Mouse (Mus musculus): Measurements from ENCODE around the gene Diras2. TPM values are rescaled to one million over a fixed set of nuclear protein-coding genes. Genes with fewer than 3 reads are reported as not detected.

Gene Diras2
- polyA plus RNA-seq, 1 experiment from 2014 or later = 0.39 TPM

GRCm38 (mm10) chr13:52537754-52538587, 6.9 kb upstream of the Diras2 start:
- Histone ChIP-seq H3K9ac (ENCODE audit: low read length) (no peak overlapping the region), H3K4me2 (replicated peaks; ENCODE audit: low read depth) (no peak overlapping the region), H3K9me3 (ENCODE audit: control insufficient read depth, low read length) (no peaks in the 10 kb centered on the region), H3K4me3 (ENCODE audit: low read depth, low read length) (no peak overlapping the region), H3K27ac (replicated peaks) (no peak overlapping the region), H3K4me1 (replicated peaks; ENCODE audit: control insufficient read depth, insufficient read depth) (no peaks in the 10 kb centered on the region), H3K27me3 (ENCODE audit: control insufficient read depth, insufficient read depth, low read length) (no peaks in the 10 kb centered on the region), H3K36me3 (ENCODE audit: control insufficient read depth, insufficient read depth, low read length) (no peaks in the 10 kb centered on the region)
- ATAC-seq (ENCODE audit: low FRiP score, low TSS enrichment) (no peak), DNase-seq (ENCODE audit: low spot score) (no peak)
- 90% methylated on average over 26 of the region's 26 CpGs for WGBS
- TF ChIP-seq CTCF (IDR thresholded peaks at IDR 0.05; ENCODE audit: low read depth) (no peak), EP300 (optimal IDR thresholded peaks at IDR 0.05) (no peak)

GRCm38 (mm10) chr13:52535542-52535941, 4.5 kb upstream of the Diras2 start:
- no peak overlapping the region for H3K4me2 ChIP-seq (replicated peaks; ENCODE audit: low read depth)
- DNase-seq (ENCODE audit: low spot score) = peak; percentile 74
- TF ChIP-seq CTCF (IDR thresholded peaks at IDR 0.05; ENCODE audit: low read depth) = peak; percentile 84
- no peak for TF ChIP-seq EP300 (optimal IDR thresholded peaks at IDR 0.05)
- H3K36me3 ChIP-seq (ENCODE audit: control insufficient read depth, insufficient read depth, low read length) = no peaks in the 10 kb centered on the region
- no peak for ATAC-seq (ENCODE audit: low FRiP score, low TSS enrichment)
- H3K9ac ChIP-seq (ENCODE audit: low read length) = no peak overlapping the region
- 4% methylated on average over 4 of the region's 4 CpGs for WGBS
- no peaks in the 10 kb centered on the region for H3K27me3 ChIP-seq (ENCODE audit: control insufficient read depth, insufficient read depth, low read length)
- no peak overlapping the region for H3K4me3 ChIP-seq (ENCODE audit: low read depth, low read length)
- H3K4me1 ChIP-seq (replicated peaks; ENCODE audit: control insufficient read depth, insufficient read depth) = no peaks in the 10 kb centered on the region
- H3K27ac ChIP-seq (replicated peaks) = no peak overlapping the region
- H3K9me3 ChIP-seq (ENCODE audit: control insufficient read depth, low read length) = no peaks in the 10 kb centered on the region

- 64% methylated on average over 5 of the region's 5 CpGs for WGBS
- Histone ChIP-seq H3K36me3 (ENCODE audit: control insufficient read depth, insufficient read depth, low read length) (no peaks in the 10 kb centered on the region), H3K27ac (replicated peaks) (no peak overlapping the region), H3K4me3 (ENCODE audit: low read depth, low read length) (no peak overlapping the region), H3K4me1 (replicated peaks; ENCODE audit: control insufficient read depth, insufficient read depth) (0 out of 2 replicates have a peak, but pooled peaks cover 4% of the 10 kb centered on the region), H3K9ac (ENCODE audit: low read length) (no peak overlapping the region), H3K4me2 (replicated peaks; ENCODE audit: low read depth) (no peak overlapping the region), H3K27me3 (ENCODE audit: control insufficient read depth, insufficient read depth, low read length) (no peaks in the 10 kb centered on the region), H3K9me3 (ENCODE audit: control insufficient read depth, low read length) (no peaks in the 10 kb centered on the region)
- no peak for DNase-seq (ENCODE audit: low spot score)
- no peak for ATAC-seq (ENCODE audit: low FRiP score, low TSS enrichment)
- TF ChIP-seq EP300 (optimal IDR thresholded peaks at IDR 0.05) (no peak), CTCF (IDR thresholded peaks at IDR 0.05; ENCODE audit: low read depth) (no peak)
Measured at GRCm38 (mm10) chr13:52533644-52534043, 2.6 kb upstream of the Diras2 start.

DNA sequence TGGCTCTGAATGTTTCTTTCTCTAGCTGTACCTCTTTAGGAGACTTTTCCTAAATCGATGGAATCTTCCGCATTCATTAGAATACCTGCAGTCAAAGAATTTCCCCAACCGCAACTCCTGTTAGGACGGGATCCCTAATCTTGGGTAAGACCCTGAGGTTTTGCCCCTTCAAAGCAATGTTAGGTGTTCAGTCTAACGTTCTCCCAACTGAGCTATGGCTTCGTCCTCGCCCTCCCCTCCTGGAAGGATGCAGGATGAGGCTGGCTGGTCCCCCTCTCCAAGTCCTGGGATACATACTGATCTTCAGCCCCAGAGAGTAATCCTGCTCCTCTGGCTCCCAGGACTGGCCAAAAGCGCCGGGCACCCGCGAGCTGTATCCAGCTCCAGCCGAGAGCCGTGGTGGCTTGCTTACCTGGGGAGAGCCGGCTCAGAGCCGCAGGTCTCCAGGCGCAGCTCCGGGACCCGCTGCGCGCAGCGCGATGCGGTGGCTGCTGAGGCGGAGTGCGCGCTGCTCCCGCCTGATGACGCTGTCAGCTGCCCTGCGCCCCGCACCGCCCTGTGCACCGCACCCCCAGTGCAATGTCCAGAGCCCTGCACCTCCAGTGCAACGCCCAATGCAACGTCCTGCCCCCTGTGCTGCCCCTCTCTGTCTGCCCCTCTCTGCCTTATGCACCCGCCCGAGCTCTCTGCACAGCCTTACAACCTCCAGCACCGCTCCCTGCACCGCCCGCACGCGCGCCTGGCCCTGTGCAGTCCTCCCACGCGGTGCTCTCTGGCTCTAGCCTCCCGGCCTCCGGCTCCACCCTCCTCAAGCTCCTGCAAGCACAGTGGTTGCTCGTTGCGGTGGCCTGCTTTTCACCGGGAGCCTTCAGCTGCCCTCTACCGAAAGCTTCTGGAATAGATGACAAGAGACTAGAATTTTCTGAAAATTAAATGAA, 802 bp downstream of the Diras2 start:
- Histone ChIP-seq H3K9me3 (ENCODE audit: control insufficient read depth, low read length) (no peaks in the 10 kb centered on the region), H3K27ac (replicated peaks) (no peak overlapping the region; the same call in 1 of the 2 replicates), H3K4me3 (ENCODE audit: low read depth, low read length) (peak overlapping the region; percentile 35), H3K9ac (ENCODE audit: low read length) (0 out of 2 replicates have a peak overlapping the region, but pooled peaks have one; percentile 35), H3K4me1 (replicated peaks; ENCODE audit: control insufficient read depth, insufficient read depth) (0 out of 2 replicates have a peak, but pooled peaks cover 4% of the 10 kb centered on the region), H3K27me3 (ENCODE audit: control insufficient read depth, insufficient read depth, low read length) (no peaks in the 10 kb centered on the region), H3K36me3 (ENCODE audit: control insufficient read depth, insufficient read depth, low read length) (no peaks in the 10 kb centered on the region), H3K4me2 (replicated peaks; ENCODE audit: low read depth) (peak overlapping the region; percentile 68)
- TF ChIP-seq EP300 (optimal IDR thresholded peaks at IDR 0.05) = no peak
- TF ChIP-seq CTCF (IDR thresholded peaks at IDR 0.05; ENCODE audit: low read depth) = peak; percentile 87
- ATAC-seq (ENCODE audit: low FRiP score, low TSS enrichment) (peak; percentile 94), DNase-seq (ENCODE audit: low spot score) (peak; percentile 84)
- WGBS = 4% methylated on average over 41 of the region's 50 CpGs

GRCm38 (mm10) chr13:52529188-52529972, 1.7 kb downstream of the Diras2 start:
- H3K9me3 ChIP-seq (ENCODE audit: control insufficient read depth, low read length) = no peaks in the 10 kb centered on the region
- no peaks in the 10 kb centered on the region for H3K27me3 ChIP-seq (ENCODE audit: control insufficient read depth, insufficient read depth, low read length)
- DNase-seq (ENCODE audit: low spot score) = no peak
- H3K27ac ChIP-seq (replicated peaks) = no peak overlapping the region
- 64% methylated on average over 13 of the region's 13 CpGs for WGBS
- H3K4me2 ChIP-seq (replicated peaks; ENCODE audit: low read depth) = no peak overlapping the region; the same call in 1 of the 2 replicates
- TF ChIP-seq CTCF (IDR thresholded peaks at IDR 0.05; ENCODE audit: low read depth) (no peak), EP300 (optimal IDR thresholded peaks at IDR 0.05) (no peak)
- no peaks in the 10 kb centered on the region for H3K36me3 ChIP-seq (ENCODE audit: control insufficient read depth, insufficient read depth, low read length)
- no peak for ATAC-seq (ENCODE audit: low FRiP score, low TSS enrichment)
- H3K4me1 ChIP-seq (replicated peaks; ENCODE audit: control insufficient read depth, insufficient read depth) = 0 out of 2 replicates have a peak, but pooled peaks cover 4% of the 10 kb centered on the region
- no peak overlapping the region for H3K4me3 ChIP-seq (ENCODE audit: low read depth, low read length)
- no peak overlapping the region for H3K9ac ChIP-seq (ENCODE audit: low read length)

Measured in stomach, postnatal 0 days (tissue).